Mouse (Mus musculus) cortical plate, adult 2 months (tissue): ENCODE measurements around the gene Rgs12.

Experiments
- CTCF ChIP-seq: fragments of 200-500 bp; IDR thresholded peaks from 2 replicates; pipeline ENCODE4 v1.5.1; 2011; ENCODE audit warnings: mild to moderate bottlenecking, control low read depth, low read length; ENCODE audit not compliant: insufficient read depth; ENCODE audit errors: extremely low read depth
- POLR2A ChIP-seq: fragments of 200-500 bp; IDR thresholded peaks from 2 replicates; pipeline ENCODE4 v1.6.1; 2011; ENCODE audit warnings: mild to moderate bottlenecking, low read length, control low read depth; ENCODE audit not compliant: insufficient read depth; ENCODE audit errors: extremely low read depth

- no peak for TF ChIP-seq CTCF
- no peak for TF ChIP-seq POLR2A
These were observed 44.8 kb upstream of the Rgs12 start for GRCm38 (mm10) chr5:34904412-34904811.
